Mouse (Mus musculus): Measurements from ENCODE around the gene Olfr810. TPM values are rescaled to one million over a fixed set of nuclear protein-coding genes. Genes with fewer than 3 reads are reported as not detected.

Gene Olfr810
- not detected for polyA plus RNA-seq (2014; fragmentation: Illumina TruSeq; extraction: RNeasy Lipid Tissue Mini Kit (QIAGEN cat#74804); ENCODE audit: low read depth, low replicate concordance)

DNA sequence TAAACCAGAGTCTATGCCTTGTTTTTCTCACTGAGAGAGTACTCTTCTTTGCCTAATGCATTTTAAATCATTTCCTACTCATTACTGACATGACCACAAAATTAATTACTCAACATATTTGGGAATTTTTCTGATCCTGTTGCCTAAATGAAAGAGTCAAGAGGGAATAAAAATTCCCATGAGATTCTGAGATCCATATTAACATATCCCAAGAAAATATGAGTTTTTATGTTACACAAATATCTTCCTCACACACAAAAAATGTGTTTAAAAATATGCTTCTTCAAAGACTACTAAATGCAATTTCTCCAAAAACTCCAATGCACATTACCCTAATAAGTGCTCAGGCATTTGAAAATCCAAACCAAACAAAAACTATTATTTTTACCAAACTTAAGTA, at the start of gene Olfr810:
TSS of gene Olfr810 (minus strand) at position 101 of the 400 bp plus-strand sequence.

GRCm38 (mm10) chr10:129804296-129804695, 9.6 kb upstream of the Olfr810 start, which contains the start of gene Olfr811:
TSS of gene Olfr811 (minus strand) at chr10:129804396.

DNA sequence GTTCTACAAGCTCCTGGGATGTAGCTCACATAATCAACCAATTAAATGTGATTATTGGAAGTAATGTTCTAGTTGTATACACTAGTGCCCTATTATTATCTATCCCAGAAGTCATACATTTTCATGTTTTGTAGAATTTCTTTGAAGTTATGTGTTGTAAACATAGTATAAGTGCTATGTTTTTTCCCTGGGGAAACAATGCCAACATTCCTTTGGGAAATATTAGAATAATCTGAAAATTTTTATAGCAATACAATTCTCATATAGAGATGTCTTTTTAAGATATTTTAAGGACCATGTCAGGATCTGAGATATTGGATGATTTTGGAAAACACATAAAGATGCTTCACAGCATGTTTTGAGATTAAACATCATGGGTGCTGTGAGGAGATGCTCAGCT, 20.4 kb downstream of the Olfr810 start, which contains the start of gene Olfr809:
TSS of gene Olfr809 (plus strand) at position 301 of the 400 bp plus-strand sequence.

GRCm38 (mm10) chr10:129765182-129765581, 29.5 kb downstream of the Olfr810 start, which contains the start of gene Olfr808:
TSS of gene Olfr808 (plus strand) at chr10:129765482.

GRCm38 (mm10) chr10:129757693-129758092, 37.0 kb downstream of the Olfr810 start, which contains the start of gene Olfr807:
TSS of gene Olfr807 (minus strand) at chr10:129757793.

GRCm38 (mm10) chr10:129741821-129742220, 52.9 kb downstream of the Olfr810 start, which contains the start of gene Olfr806:
TSS of gene Olfr806 (minus strand) at chr10:129741921.

Other genes with a start within 250 kb of the Olfr810 start
- not detected for gene Olfr794, start 227.3 kb downstream of the Olfr810 start, polyA plus RNA-seq (2014; fragmentation: Illumina TruSeq; extraction: RNeasy Lipid Tissue Mini Kit (QIAGEN cat#74804); ENCODE audit: low read depth, low replicate concordance)
- gene Olfr796, start 182.3 kb downstream of the Olfr810 start, polyA plus RNA-seq (2014; fragmentation: Illumina TruSeq; extraction: RNeasy Lipid Tissue Mini Kit (QIAGEN cat#74804); ENCODE audit: low read depth, low replicate concordance), result not detected
- gene Olfr798, start 167.0 kb downstream of the Olfr810 start, polyA plus RNA-seq (2014; fragmentation: Illumina TruSeq; extraction: RNeasy Lipid Tissue Mini Kit (QIAGEN cat#74804); ENCODE audit: low read depth, low replicate concordance), result not detected
- not detected for gene Olfr799, start 157.4 kb downstream of the Olfr810 start, polyA plus RNA-seq (2014; fragmentation: Illumina TruSeq; extraction: RNeasy Lipid Tissue Mini Kit (QIAGEN cat#74804); ENCODE audit: low read depth, low replicate concordance)
- gene Olfr800, start 137.2 kb downstream of the Olfr810 start, polyA plus RNA-seq (2014; fragmentation: Illumina TruSeq; extraction: RNeasy Lipid Tissue Mini Kit (QIAGEN cat#74804); ENCODE audit: low read depth, low replicate concordance), result not detected
- gene Olfr801, start 121.1 kb downstream of the Olfr810 start, polyA plus RNA-seq (2014; fragmentation: Illumina TruSeq; extraction: RNeasy Lipid Tissue Mini Kit (QIAGEN cat#74804); ENCODE audit: low read depth, low replicate concordance), result not detected
- gene Olfr802, start 106.7 kb downstream of the Olfr810 start, polyA plus RNA-seq (2014; fragmentation: Illumina TruSeq; extraction: RNeasy Lipid Tissue Mini Kit (QIAGEN cat#74804); ENCODE audit: low read depth, low replicate concordance), result not detected
- not detected for gene Olfr803, start 100.6 kb downstream of the Olfr810 start, polyA plus RNA-seq (2014; fragmentation: Illumina TruSeq; extraction: RNeasy Lipid Tissue Mini Kit (QIAGEN cat#74804); ENCODE audit: low read depth, low replicate concordance)
- gene Olfr804, start 91.7 kb downstream of the Olfr810 start, polyA plus RNA-seq (2014; fragmentation: Illumina TruSeq; extraction: RNeasy Lipid Tissue Mini Kit (QIAGEN cat#74804); ENCODE audit: low read depth, low replicate concordance), result not detected
- not detected for gene Olfr805, start 65.5 kb downstream of the Olfr810 start, polyA plus RNA-seq (2014; fragmentation: Illumina TruSeq; extraction: RNeasy Lipid Tissue Mini Kit (QIAGEN cat#74804); ENCODE audit: low read depth, low replicate concordance)
- not detected for gene Olfr806, start 53.0 kb downstream of the Olfr810 start, polyA plus RNA-seq (2014; fragmentation: Illumina TruSeq; extraction: RNeasy Lipid Tissue Mini Kit (QIAGEN cat#74804); ENCODE audit: low read depth, low replicate concordance)
- gene Olfr807, start 37.1 kb downstream of the Olfr810 start, polyA plus RNA-seq (2014; fragmentation: Illumina TruSeq; extraction: RNeasy Lipid Tissue Mini Kit (QIAGEN cat#74804); ENCODE audit: low read depth, low replicate concordance), result not detected
- gene Olfr808, start 29.4 kb downstream of the Olfr810 start, polyA plus RNA-seq (2014; fragmentation: Illumina TruSeq; extraction: RNeasy Lipid Tissue Mini Kit (QIAGEN cat#74804); ENCODE audit: low read depth, low replicate concordance), result not detected
- gene Olfr809, start 20.3 kb downstream of the Olfr810 start, polyA plus RNA-seq (2014; fragmentation: Illumina TruSeq; extraction: RNeasy Lipid Tissue Mini Kit (QIAGEN cat#74804); ENCODE audit: low read depth, low replicate concordance), result not detected
- gene Olfr811, start 9.5 kb upstream of the Olfr810 start, polyA plus RNA-seq (2014; fragmentation: Illumina TruSeq; extraction: RNeasy Lipid Tissue Mini Kit (QIAGEN cat#74804); ENCODE audit: low read depth, low replicate concordance), result not detected
- gene Olfr812, start 51.2 kb upstream of the Olfr810 start, polyA plus RNA-seq (2014; fragmentation: Illumina TruSeq; extraction: RNeasy Lipid Tissue Mini Kit (QIAGEN cat#74804); ENCODE audit: low read depth, low replicate concordance), result not detected
- not detected for gene Olfr813, start 60.5 kb upstream of the Olfr810 start, polyA plus RNA-seq (2014; fragmentation: Illumina TruSeq; extraction: RNeasy Lipid Tissue Mini Kit (QIAGEN cat#74804); ENCODE audit: low read depth, low replicate concordance)
- gene Olfr814, start 84.9 kb upstream of the Olfr810 start, polyA plus RNA-seq (2014; fragmentation: Illumina TruSeq; extraction: RNeasy Lipid Tissue Mini Kit (QIAGEN cat#74804); ENCODE audit: low read depth, low replicate concordance), result not detected
- gene Olfr815, start 111.0 kb upstream of the Olfr810 start, polyA plus RNA-seq (2014; fragmentation: Illumina TruSeq; extraction: RNeasy Lipid Tissue Mini Kit (QIAGEN cat#74804); ENCODE audit: low read depth, low replicate concordance), result not detected
- not detected for gene Olfr816, start 120.7 kb upstream of the Olfr810 start, polyA plus RNA-seq (2014; fragmentation: Illumina TruSeq; extraction: RNeasy Lipid Tissue Mini Kit (QIAGEN cat#74804); ENCODE audit: low read depth, low replicate concordance)
- not detected for gene Olfr818, start 154.2 kb upstream of the Olfr810 start, polyA plus RNA-seq (2014; fragmentation: Illumina TruSeq; extraction: RNeasy Lipid Tissue Mini Kit (QIAGEN cat#74804); ENCODE audit: low read depth, low replicate concordance)
- not detected for gene Olfr819, start 172.3 kb upstream of the Olfr810 start, polyA plus RNA-seq (2014; fragmentation: Illumina TruSeq; extraction: RNeasy Lipid Tissue Mini Kit (QIAGEN cat#74804); ENCODE audit: low read depth, low replicate concordance)
- not detected for gene Olfr247, start 181.2 kb upstream of the Olfr810 start, polyA plus RNA-seq (2014; fragmentation: Illumina TruSeq; extraction: RNeasy Lipid Tissue Mini Kit (QIAGEN cat#74804); ENCODE audit: low read depth, low replicate concordance)
- not detected for gene Gm10310, start 190.1 kb upstream of the Olfr810 start, polyA plus RNA-seq (2014; fragmentation: Illumina TruSeq; extraction: RNeasy Lipid Tissue Mini Kit (QIAGEN cat#74804); ENCODE audit: low read depth, low replicate concordance)
- gene Olfr820, start 217.7 kb upstream of the Olfr810 start, polyA plus RNA-seq (2014; fragmentation: Illumina TruSeq; extraction: RNeasy Lipid Tissue Mini Kit (QIAGEN cat#74804); ENCODE audit: low read depth, low replicate concordance), result not detected
- gene Olfr821, start 235.4 kb upstream of the Olfr810 start, polyA plus RNA-seq (2014; fragmentation: Illumina TruSeq; extraction: RNeasy Lipid Tissue Mini Kit (QIAGEN cat#74804); ENCODE audit: low read depth, low replicate concordance), result not detected

Measured in kidney, adult 10 weeks (tissue).